Mouse (Mus musculus) intestine, postnatal 0 days (tissue): ENCODE measurements around the gene Erich4. TPM values are rescaled to one million over a fixed set of nuclear protein-coding genes. Genes with fewer than 3 reads are reported as not detected.

Experiments used
- ATAC-seq: fragments of 200-750 bp; cut with Nextera tagmentation; 2 replicates; pipeline ENCODE4 v1.8.0; 2017; ENCODE audit warnings: mild to moderate bottlenecking, moderate TSS enrichment, moderate library complexity
- H3K27ac ChIP-seq: fragments of 300-500 bp; sonication (generic); 2 replicates; pipeline ENCODE4 v1.5.1; 2014; ENCODE audit warnings: mild to moderate bottlenecking, low read depth, low read length, moderate library complexity
- H3K27me3 ChIP-seq: fragments of 300-500 bp; sonication (generic); replicated peaks from 2 replicates; pipeline ENCODE4 v1.6.1; 2014; ENCODE audit warnings: low read length, mixed read lengths; ENCODE audit not compliant: control insufficient read depth, insufficient read depth
- H3K36me3 ChIP-seq: fragments of 300-500 bp; sonication (generic); 2 replicates; pipeline ENCODE4 v1.6.1; 2014; ENCODE audit warnings: mild to moderate bottlenecking, moderate library complexity; ENCODE audit not compliant: control insufficient read depth, insufficient read depth
- H3K4me1 ChIP-seq: fragments of 300-500 bp; sonication (generic); replicated peaks from 2 replicates; pipeline ENCODE4 v1.6.1; 2014; ENCODE audit warnings: antibody characterized with exemption, low read length, mixed read lengths; ENCODE audit not compliant: control insufficient read depth, insufficient read depth
- H3K4me2 ChIP-seq: fragments of 300-500 bp; sonication (generic); replicated peaks from 2 replicates; pipeline ENCODE4 v1.6.1; 2014; ENCODE audit warnings: low read depth, mild to moderate bottlenecking, moderate library complexity
- H3K4me3 ChIP-seq: fragments of 300-500 bp; sonication (generic); 2 replicates; pipeline ENCODE4 v1.5.1; 2014; ENCODE audit warnings: low read depth, low read length
- H3K9ac ChIP-seq: fragments of 300-500 bp; sonication (generic); 2 replicates; pipeline ENCODE4 v1.6.1; 2014; ENCODE audit warnings: mild to moderate bottlenecking, low read depth, low read length
- H3K9me3 ChIP-seq: fragments of 300-500 bp; sonication (generic); 2 replicates; pipeline ENCODE4 v1.6.1; 2016; ENCODE audit warnings: mixed run types; ENCODE audit not compliant: control insufficient read depth
- CTCF ChIP-seq: sonication (generic); IDR thresholded peaks from 2 replicates; pipeline ENCODE4 v1.5.1; 2016; ENCODE audit warnings: low read depth, mild to moderate bottlenecking, control low read depth, antibody characterized with exemption, moderate library complexity
- WGBS: fragments of 180-500 bp; shearing (Covaris S2); extraction: QIAGEN DNeasy Blood & Tissue Kit; methylation state at CpG from one replicate; pipeline ENCODE4 v1.1.7; 2014; 5-methylcytosine and 5-hydroxymethylcytosine counted together
- polyA plus RNA-seq: library from polyadenylated mRNA; unstranded; fragments of >200 nt; fragmentation: Nextera tagmentation; extraction: Ambion mirVana; gene quantifications from 2 replicates; pipeline ENCODE4 v1.2.1, GENCODE M21; 2015

The Erich4 gene
- polyA plus RNA-seq, 1 experiment from 2014 or later: 117 TPM

- Histone ChIP-seq H3K27me3 (no peaks in the 10 kb centered on the region), H3K36me3 (no peaks in the 10 kb centered on the region), H3K9ac (no peak overlapping the region), H3K9me3 (no peaks in the 10 kb centered on the region), H3K4me1 (no peaks in the 10 kb centered on the region), H3K27ac (no peak overlapping the region), H3K4me3 (no peak overlapping the region), H3K4me2 (no peak overlapping the region)
- no peak for TF ChIP-seq CTCF
- no peak for ATAC-seq
- 44% methylated on average over 6 of the region's 6 CpGs for WGBS
Observed at GRCm38 (mm10) chr7:25610056-25610455, 5.6 kb downstream of the Erich4 start.

GRCm38 (mm10) chr7:25607196-25607595 lies 8.5 kb downstream of the Erich4 start:
- no peak for TF ChIP-seq CTCF
- H3K27me3 ChIP-seq: no peaks in the 10 kb centered on the region
- no peak overlapping the region for H3K4me3 ChIP-seq
- H3K9me3 ChIP-seq: no peaks in the 10 kb centered on the region
- peak overlapping the region; percentile 9; the same call in 1 of the 2 replicates for H3K4me2 ChIP-seq
- no peak overlapping the region for H3K9ac ChIP-seq
- peak; percentile 67 for ATAC-seq
- H3K27ac ChIP-seq: peak overlapping the region; percentile 50; the same call in 1 of the 2 replicates
- no peaks in the 10 kb centered on the region for H3K4me1 ChIP-seq
- 63% methylated on average over 2 of the region's 2 CpGs for WGBS
- no peaks in the 10 kb centered on the region for H3K36me3 ChIP-seq

- Histone ChIP-seq H3K4me1 (no peaks in the 10 kb centered on the region), H3K27me3 (no peaks in the 10 kb centered on the region), H3K4me3 (no peak overlapping the region), H3K4me2 (no peak overlapping the region), H3K9me3 (no peaks in the 10 kb centered on the region), H3K36me3 (no peaks in the 10 kb centered on the region), H3K9ac (no peak overlapping the region), H3K27ac (no peak overlapping the region)
- no peak for TF ChIP-seq CTCF
- no peak for ATAC-seq
- WGBS: 80% methylated on average over 4 of the region's 4 CpGs
Observed at GRCm38 (mm10) chr7:25606625-25607063, 9.0 kb downstream of the Erich4 start.

- H3K4me1 ChIP-seq: no peaks in the 10 kb centered on the region
- no peak overlapping the region for H3K27ac ChIP-seq
- H3K9ac ChIP-seq: no peak overlapping the region
- no peaks in the 10 kb centered on the region for H3K9me3 ChIP-seq
- H3K4me3 ChIP-seq: no peak overlapping the region
- no peak for TF ChIP-seq CTCF
- 89% methylated on average over 16 of the region's 16 CpGs for WGBS
- no peaks in the 10 kb centered on the region for H3K36me3 ChIP-seq
- no peaks in the 10 kb centered on the region for H3K27me3 ChIP-seq
- ATAC-seq: no peak
- H3K4me2 ChIP-seq: no peak overlapping the region
Observed at GRCm38 (mm10) chr7:25601346-25601745, 14.3 kb downstream of the Erich4 start.

GRCm38 (mm10) chr7:25600666-25601065 lies 15.0 kb downstream of the Erich4 start:
- no peaks in the 10 kb centered on the region for H3K4me1 ChIP-seq
- H3K9me3 ChIP-seq: no peaks in the 10 kb centered on the region
- no peak overlapping the region for H3K4me2 ChIP-seq
- no peaks in the 10 kb centered on the region for H3K36me3 ChIP-seq
- no peak for TF ChIP-seq CTCF
- H3K9ac ChIP-seq: no peak overlapping the region
- 82% methylated on average over 11 of the region's 11 CpGs for WGBS
- H3K4me3 ChIP-seq: no peak overlapping the region
- no peak for ATAC-seq
- no peak overlapping the region for H3K27ac ChIP-seq
- no peaks in the 10 kb centered on the region for H3K27me3 ChIP-seq

- no peak overlapping the region for H3K27ac ChIP-seq
- WGBS: 11% methylated on average over 10 of the region's 10 CpGs
- H3K36me3 ChIP-seq: no peaks in the 10 kb centered on the region
- no peak overlapping the region for H3K4me2 ChIP-seq
- H3K27me3 ChIP-seq: no peaks in the 10 kb centered on the region
- ATAC-seq: peak; percentile 47; the same call in 1 of the 2 replicates
- no peak overlapping the region for H3K9ac ChIP-seq
- peak; percentile 88 for TF ChIP-seq CTCF
- H3K9me3 ChIP-seq: no peaks in the 10 kb centered on the region
- no peaks in the 10 kb centered on the region for H3K4me1 ChIP-seq
- H3K4me3 ChIP-seq: no peak overlapping the region
Observed at GRCm38 (mm10) chr7:25599663-25600062, 16.0 kb downstream of the Erich4 start.

- Histone ChIP-seq H3K9ac (no peak overlapping the region), H3K4me1 (no peaks in the 10 kb centered on the region), H3K4me2 (no peak overlapping the region), H3K27me3 (no peaks in the 10 kb centered on the region), H3K9me3 (no peaks in the 10 kb centered on the region), H3K27ac (no peak overlapping the region), H3K4me3 (no peak overlapping the region), H3K36me3 (no peaks in the 10 kb centered on the region)
- 69% methylated on average over 3 of the region's 3 CpGs for WGBS
- ATAC-seq: no peak
- TF ChIP-seq CTCF: no peak
Observed at GRCm38 (mm10) chr7:25593859-25594258, 21.8 kb downstream of the Erich4 start.
